Mouse (Mus musculus) neutrophil, adult 5-6 weeks (primary cell): ENCODE results near the gene Gm8113. TPM values are rescaled to one million over a fixed set of nuclear protein-coding genes. Genes with fewer than 3 reads are reported as not detected.

Source experiments
- total RNA-seq: library from RNA; stranded (forward); fragments of 200-1000 nt; gene quantifications from 2 replicates; pipeline ENCODE4 v1.2.3, GENCODE M21; 2017

The Gm8113 gene
- total RNA-seq, 1 experiment from 2014 or later: not detected

Other genes with a start within 250 kb of the Gm8113 start
- not detected in 2 replicates for gene Gm8165, start 248.2 kb upstream of the Gm8113 start, total RNA-seq
- not detected in 2 replicates for gene Gm7324, start 227.6 kb upstream of the Gm8113 start, total RNA-seq
- not detected in 2 replicates for gene Gm16506, start 197.9 kb upstream of the Gm8113 start, total RNA-seq
- gene Gm6526, start 177.5 kb upstream of the Gm8113 start, total RNA-seq: not detected in 2 replicates
- not detected in 2 replicates for gene Gm8180, start 140.6 kb upstream of the Gm8113 start, total RNA-seq
- 1.6 and 4.5 TPM in 2 replicates for gene Ear1, start 49.9 kb upstream of the Gm8113 start, total RNA-seq
- not detected in 2 replicates for gene Ear10, start 1.8 kb upstream of the Gm8113 start, total RNA-seq
- not detected in 2 replicates for gene Ang5, start 31.7 kb downstream of the Gm8113 start, total RNA-seq
- not detected in 2 replicates for gene Ang6, start 76.9 kb downstream of the Gm8113 start, total RNA-seq
- gene Ear2, start 177.3 kb downstream of the Gm8113 start, total RNA-seq: 13.2 and 22.7 TPM in 2 replicates
- not detected in 2 replicates for gene Gm3327, start 198.5 kb downstream of the Gm8113 start, total RNA-seq